Mouse (Mus musculus) spleen, adult 10 weeks (tissue): ENCODE results near the gene Gatb. TPM values are rescaled to one million over a fixed set of nuclear protein-coding genes. Genes with fewer than 3 reads are reported as not detected.

Experiments used
- polyA plus RNA-seq: library from polyadenylated mRNA; stranded (reverse); fragments of 350-450 nt; fragmentation: Illumina TruSeq; extraction: RNeasy Lipid Tissue Mini Kit (QIAGEN cat#74804); gene quantifications from one replicate; pipeline ENCODE4 v1.2.3, GENCODE M21; 2015; ENCODE audit warnings: low replicate concordance; ENCODE audit not compliant: insufficient read depth

Gatb gene
- polyA plus RNA-seq, result 10.6 TPM

DNA sequence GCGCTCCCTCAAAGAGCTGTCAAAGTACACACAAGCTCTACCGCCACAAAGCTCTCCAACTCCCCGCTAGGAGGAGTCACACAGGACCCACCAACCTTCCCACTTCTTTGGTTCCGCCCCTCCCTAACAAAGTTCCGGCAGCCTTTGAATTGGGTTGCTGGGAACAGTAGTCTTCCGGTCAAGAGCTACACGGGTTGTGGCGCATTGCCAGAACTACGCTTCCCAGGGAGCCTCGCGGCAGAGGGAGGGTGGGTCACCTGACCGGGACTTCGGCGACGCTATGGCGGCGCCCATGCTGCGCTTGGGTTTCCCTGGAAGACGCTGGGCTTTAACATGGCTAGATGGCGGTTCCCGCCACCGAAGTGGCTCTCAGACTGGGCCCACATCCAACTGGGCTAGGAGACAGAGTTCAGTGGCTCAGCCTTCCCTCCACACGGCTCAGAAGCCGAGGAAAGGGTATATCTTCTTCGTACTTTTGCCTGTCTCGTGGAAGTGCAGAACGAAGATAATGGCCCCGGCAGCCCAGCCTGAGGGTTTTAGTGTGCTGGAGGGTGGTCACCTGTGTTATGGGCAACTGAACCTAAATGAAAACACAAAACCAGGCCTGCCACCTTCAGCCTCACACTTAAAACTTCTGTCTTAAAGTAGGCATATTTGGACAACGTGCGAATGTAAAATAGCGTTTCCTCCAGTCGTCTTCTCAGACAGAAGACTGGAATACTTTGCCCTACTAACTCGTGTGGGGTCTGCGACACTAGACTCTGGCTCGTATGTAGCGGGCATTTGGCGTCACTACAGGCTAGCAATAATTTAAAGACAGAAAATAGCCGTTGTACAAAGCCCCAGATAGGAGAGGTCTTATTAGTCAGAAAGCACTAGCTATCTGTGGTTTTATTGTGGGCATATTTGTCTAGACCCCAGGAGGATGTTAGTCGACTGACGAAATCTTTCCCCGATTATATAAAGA lies at the start of gene Gatb:
TSS of gene Gatb (plus strand) at position 256 of the 967 bp plus-strand sequence.

Other genes with a start within 250 kb of the Gatb start
- 0.69 TPM for gene Fam160a1, start 243.2 kb downstream of the Gatb start, polyA plus RNA-seq